Mouse (Mus musculus): ENCODE measurements around the gene Sh3d19. TPM values are rescaled to one million over a fixed set of nuclear protein-coding genes. Genes with fewer than 3 reads are reported as not detected.
A peak's percentile ranks its signal among the peaks of the same experiment; 100 is the strongest.

Gene Sh3d19
- total and polyA plus RNA-seq, 3 experiments = 0.16 to 0.76 (median 0.33) TPM

DNA sequence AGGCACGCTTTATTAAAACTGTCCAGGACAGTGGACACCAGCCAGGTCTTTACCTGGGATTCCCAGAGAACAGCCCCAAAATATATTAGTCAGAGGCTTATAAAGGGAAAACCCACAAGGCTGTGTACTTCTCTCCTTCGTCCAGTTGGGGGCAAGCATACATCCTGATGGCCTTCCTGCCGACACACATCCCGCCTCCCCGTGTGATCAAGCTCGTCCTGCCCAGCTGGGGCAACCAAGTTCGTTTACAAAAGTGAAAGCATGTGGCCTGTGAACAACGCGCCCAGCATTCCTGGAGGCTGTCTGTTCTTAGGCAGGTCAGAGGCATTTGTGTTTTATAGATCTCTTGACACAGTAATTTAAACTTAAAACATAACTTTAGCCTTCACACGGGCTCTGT is 139.2 kb downstream of the Sh3d19 start (continued):
- TF ChIP-seq KAT2A (IDR thresholded peaks at IDR 0.05; ENCODE audit: insufficient replicate concordance, low read length) (no peak), TCF12 (IDR thresholded peaks at IDR 0.05; ENCODE audit: low read depth, low read length) (peak; percentile 53; the same call in 1 of the 2 replicates), POLR2A (IDR thresholded peaks at IDR 0.05; ENCODE audit: low read depth, low read length) (peak; percentile 55), HCFC1 (IDR thresholded peaks at IDR 0.05; ENCODE audit: low read depth, low read length) (peak; percentile 29; the same call in 1 of the 2 replicates), PAX5 (IDR thresholded peaks at IDR 0.05; ENCODE audit: low read length) (no peak), CHD2 (IDR thresholded peaks at IDR 0.05; ENCODE audit: low read length) (no peak), MEF2A (IDR thresholded peaks at IDR 0.05; ENCODE audit: borderline replicate concordance, low read depth, low read length) (no peak), SIN3A (IDR thresholded peaks at IDR 0.05; ENCODE audit: low read length) (peak; percentile 39; the same call in 1 of the 2 replicates), BHLHE40 (IDR thresholded peaks at IDR 0.05; ENCODE audit: low read depth, low read length) (no peak; the same call in 1 of the 2 replicates), NRF1 (IDR thresholded peaks at IDR 0.05; ENCODE audit: low read depth, low read length) (no peak), USF1 (IDR thresholded peaks at IDR 0.05; ENCODE audit: low read depth, low read length) (no peak), ZMIZ1 (IDR thresholded peaks at IDR 0.05; ENCODE audit: low read depth, low read length) (no peak), POLR2AphosphoS2 (IDR thresholded peaks at IDR 0.05; ENCODE audit: low read depth, low read length) (no peak), JUND (conservative IDR thresholded peaks at IDR 0.05; ENCODE audit: low read depth, low read length) (no peak), CHD1 (IDR thresholded peaks at IDR 0.05; ENCODE audit: low read depth, low read length) (no peak), UBTF (IDR thresholded peaks at IDR 0.05; ENCODE audit: low read depth, low read length) (no peak), E2F4 (IDR thresholded peaks at IDR 0.05; ENCODE audit: insufficient replicate concordance, low read depth, low read length) (no peak), ETS1 (conservative IDR thresholded peaks at IDR 0.05; ENCODE audit: low read depth, low read length) (0 out of 2 replicates have a peak, but pooled peaks have one; percentile 43), MAZ (IDR thresholded peaks at IDR 0.05; ENCODE audit: low read depth, low read length) (no peak)

DNA sequence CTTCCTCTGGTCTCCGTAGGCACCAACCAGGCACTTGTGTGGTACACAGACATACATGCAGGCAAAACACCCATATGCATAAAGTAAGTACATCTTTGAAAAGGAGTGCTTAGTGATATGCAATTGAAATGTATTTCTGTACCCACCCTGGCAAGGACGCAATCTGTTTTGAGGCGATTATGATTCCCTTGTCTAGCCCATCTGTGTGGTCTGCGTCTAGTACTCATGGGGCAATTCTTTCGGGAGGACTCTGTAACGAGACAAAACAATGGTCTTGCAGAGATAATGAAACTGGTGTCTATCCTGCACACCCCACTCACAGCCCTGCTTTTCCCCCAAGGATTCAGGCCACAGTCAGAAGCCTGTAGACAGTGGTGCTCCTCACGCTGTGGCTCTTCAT is 141.9 kb downstream of the Sh3d19 start:
- no peak overlapping the region for H3K9ac ChIP-seq (ENCODE audit: insufficient read depth, low read depth)
- DNase-seq (ENCODE audit: extremely low read depth) = no peak
- H3K4me3 ChIP-seq (replicated peaks in 1 of 3; ENCODE audit: low read depth in 2 of 3, low read length in 2 of 3, poor library complexity in 1 of 3) = no peak overlapping the region
- in situ Hi-C loops (cut with MboI; ENCODE audit: low pct_ligation_motif_present, low pct_unique_long_range_greater_than_20kb, low sequenced_read_pairs) = loop anchor here (25.0 kb wide), 1 partner anchor 400 kb away; no protein-coding TSS in a partner anchor
- no peak overlapping the region for H3K4me2 ChIP-seq (ENCODE audit: insufficient read depth, low read depth, poor library complexity, severe bottlenecking)
- no peaks in the 10 kb centered on the region for H3K36me3 ChIP-seq (replicated peaks in 1 of 2; ENCODE audit: control insufficient read depth in 1 of 2, insufficient read depth in 1 of 2, low read length in 1 of 2)
- dilution Hi-C loops (cut with MboI; ENCODE audit: extremely low pct_ligation_motif_present, extremely low pct_unique_long_range_greater_than_20kb, low sequenced_read_pairs) = no loop called here
- H3K27ac ChIP-seq (ENCODE audit: insufficient read depth, low read depth) = no peak overlapping the region
- H3K27me3 ChIP-seq (replicated peaks) = no peaks in the 10 kb centered on the region
- H3K9me3 ChIP-seq (replicated peaks; ENCODE audit: low read length) = peaks cover 4% of the 10 kb centered on the region
- TF ChIP-seq NELFE (IDR thresholded peaks at IDR 0.05; ENCODE audit: low read depth, low read length) = no peak
- no peak for TF ChIP-seq SIN3A (IDR thresholded peaks at IDR 0.05; ENCODE audit: low read length)
- no peak for TF ChIP-seq CTCF (conservative IDR thresholded peaks at IDR 0.05 in 1 of 2, IDR thresholded peaks at IDR 0.05 in 1 of 2; ENCODE audit: low read depth in 2 of 2, low read length in 2 of 2)
- TF ChIP-seq EP300 (IDR thresholded peaks at IDR 0.05; ENCODE audit: low read length) = no peak
- no peak for TF ChIP-seq USF2 (conservative IDR thresholded peaks at IDR 0.05; ENCODE audit: low read depth, low read length)
- no peak for TF ChIP-seq ZKSCAN1 (IDR thresholded peaks at IDR 0.05; ENCODE audit: borderline replicate concordance, low read depth, low read length)
- TF ChIP-seq TCF12 (IDR thresholded peaks at IDR 0.05; ENCODE audit: low read depth, low read length) = no peak
- no peak for TF ChIP-seq JUND (conservative IDR thresholded peaks at IDR 0.05; ENCODE audit: low read depth, low read length)
- no peak for TF ChIP-seq RCOR1 (conservative IDR thresholded peaks at IDR 0.05; ENCODE audit: low read depth, low read length)
- no peak for TF ChIP-seq SMC3 (IDR thresholded peaks at IDR 0.05; ENCODE audit: low read depth, low read length)
- peaks cover 0 to 8% of the 10 kb centered on the region in 2 experiments; a peak in 3 of 4 replicates for H3K4me1 ChIP-seq (ENCODE audit: control insufficient read depth in 1 of 2, insufficient read depth in 2 of 2)
- H3K79me2 ChIP-seq (replicated peaks; ENCODE audit: control insufficient read depth, extremely low read depth, insufficient read depth, poor library complexity, severe bottlenecking) = no peaks in the 10 kb centered on the region
